ENCODE assay signal across 8 mouse cellular contexts in genomic region chr16:72979407-72980219, GRCm38 (mm10).
DNase-seq lines count a peak whose midpoint lies in the region; ATAC-seq and TF ChIP-seq lines count a peak whose summit lies in the region.

No protein-coding gene starts in this region.

- no peaks in the 10 kb centered on the region for H3K27me3 ChIP-seq in kidney, embryonic 14.5 days (ENCODE audit: control insufficient read depth, insufficient read depth, low read length)
- H3K27me3 ChIP-seq in limb, embryonic 13.5 days: no peaks in the 10 kb centered on the region

- H3K36me3 ChIP-seq in kidney, embryonic 14.5 days (ENCODE audit: control insufficient read depth, insufficient read depth, low read length): peaks cover 6% of the 10 kb centered on the region; the same call in 1 of the 2 replicates
- H3K36me3 ChIP-seq in limb, embryonic 13.5 days: peaks cover 33% of the 10 kb centered on the region

- no peak overlapping the region for H3K9ac ChIP-seq in kidney, embryonic 14.5 days (ENCODE audit: low read depth, low read length)
- no peak overlapping the region for H3K9ac ChIP-seq in limb, embryonic 13.5 days

- 29% methylated on average over 8 of the region's 8 CpGs for WGBS in kidney, embryonic 14.5 days
- whole genome bisulfite sequencing in limb, embryonic 13.5 days: 27% methylated on average over 8 of the region's 8 CpGs

- peak; percentile 73 for TF ChIP-seq CTCF in cortical plate, adult 2 months (IDR thresholded peaks at IDR 0.05; ENCODE audit: extremely low read depth, insufficient read depth, low read length)

- ATAC-seq in kidney, embryonic 14.5 days (ENCODE audit: low FRiP score, low TSS enrichment): peak; percentile 60
- peak; percentile 86 for ATAC-seq in limb, embryonic 13.5 days (ENCODE audit: low FRiP score, low read depth)

- DNase-seq in urinary bladder, adult 18-20 months (ENCODE audit: low spot score in 2 of 2): peak; percentile 18 to 44
- DNase-seq in urinary bladder, postnatal 10 days (ENCODE audit: low spot score): no peak
- peak; percentile 47 for DNase-seq in gastrocnemius, postnatal 14 days
- DNase-seq in naive thymus-derived CD4-positive, alpha-beta T cell, adult 2 months (ENCODE audit: low read depth): peak; percentile 41
- peak; percentile 70 for DNase-seq in thymus, postnatal 0 days (ENCODE audit: low spot score)

- no peak overlapping the region for H3K4me3 ChIP-seq in cortical plate, adult 2 months (ENCODE audit: insufficient read depth, low read length)
- no peak overlapping the region for H3K4me3 ChIP-seq in kidney, embryonic 14.5 days (ENCODE audit: low read length)
- H3K4me3 ChIP-seq in limb, embryonic 13.5 days: no peak overlapping the region

- intact Hi-C loops in gastrocnemius, postnatal 14 days (cut with DNase I; ENCODE audit: low total_unique reads): loop anchor here (5.0 to 10.0 kb wide), 2 partner anchors 322 to 625 kb away; no protein-coding TSS in a partner anchor

- no peak overlapping the region for H3K4me2 ChIP-seq in kidney, embryonic 14.5 days (replicated peaks; ENCODE audit: low read depth, low read length)
- no peak overlapping the region for H3K4me2 ChIP-seq in limb, embryonic 13.5 days (replicated peaks)

- no peaks in the 10 kb centered on the region for H3K4me1 ChIP-seq in cortical plate, adult 2 months (ENCODE audit: control insufficient read depth, insufficient read depth, low read length)
- H3K4me1 ChIP-seq in kidney, embryonic 14.5 days (ENCODE audit: control insufficient read depth, insufficient read depth, low read length): 0 out of 2 replicates have a peak, but pooled peaks cover 3% of the 10 kb centered on the region
- no peaks in the 10 kb centered on the region for H3K4me1 ChIP-seq in limb, embryonic 13.5 days

- H3K27ac ChIP-seq in cortical plate, adult 2 months (ENCODE audit: insufficient read depth, low read length): no peak overlapping the region
- no peak overlapping the region for H3K27ac ChIP-seq in kidney, embryonic 14.5 days (ENCODE audit: low read depth, low read length)
- no peak overlapping the region for H3K27ac ChIP-seq in limb, embryonic 13.5 days

- no peak for TF ChIP-seq POLR2A in cortical plate, adult 2 months (IDR thresholded peaks at IDR 0.05; ENCODE audit: extremely low read depth, insufficient read depth, low read length)

- H3K9me3 ChIP-seq in kidney, embryonic 14.5 days (ENCODE audit: control insufficient read depth, low read length): no peaks in the 10 kb centered on the region
- no peaks in the 10 kb centered on the region for H3K9me3 ChIP-seq in limb, embryonic 13.5 days
